Mouse (Mus musculus) CH12.LX (cell line): ENCODE data around the gene Hp. TPM values are rescaled to one million over a fixed set of nuclear protein-coding genes. Genes with fewer than 3 reads are reported as not detected.

Experiments
- DNase-seq: peaks from one replicate; pipeline ENCODE4 v3.0.0-alpha.2; 2013; ENCODE audit errors: extremely low read depth
- H3K27ac ChIP-seq: 2 replicates; pipeline ENCODE4 v1.5.1; 2012; ENCODE audit warnings: low read depth, mild to moderate bottlenecking, control low read depth, moderate library complexity; ENCODE audit not compliant: insufficient read depth
- H3K27me3 ChIP-seq: replicated peaks from 2 replicates; pipeline ENCODE3; 2012; ENCODE audit warnings: inconsistent platforms
- H3K36me3 ChIP-seq, 2 experiments: replicated peaks in 1 of 2; 2 replicates each; pipeline versions ENCODE3 to v1.6.1; 2012; ENCODE audit warnings: inconsistent platforms in 1 of 2, low read length in 1 of 2, mild to moderate bottlenecking in 1 of 2, mixed read lengths in 1 of 2, moderate library complexity in 1 of 2; ENCODE audit not compliant: control insufficient read depth in 1 of 2, insufficient read depth in 1 of 2
- H3K4me1 ChIP-seq, 2 experiments: 2 replicates each; pipeline ENCODE4 v1.6.1; 2012; ENCODE audit warnings: inconsistent platforms in 1 of 2, moderate library complexity in 1 of 2; ENCODE audit not compliant: insufficient read depth in 2 of 2, control insufficient read depth in 1 of 2
- H3K4me2 ChIP-seq: 2 replicates; pipeline ENCODE4 v1.6.1; 2012; ENCODE audit warnings: low read depth, mild to moderate bottlenecking, control low read depth; ENCODE audit not compliant: poor library complexity, insufficient read depth, severe bottlenecking
- H3K4me3 ChIP-seq, 3 experiments: fragments of 150-350 bp in 1 of 3; sonication (generic) in 1 of 3; replicated peaks in 1 of 3; 2 replicates each; pipeline versions ENCODE3 to v1.5.1; 2011 to 2012; ENCODE audit warnings: low read depth in 2 of 3, low read length in 2 of 3, mild to moderate bottlenecking in 2 of 3, moderate library complexity in 2 of 3, control low read depth in 1 of 3, improper control_type of control experiment in 1 of 3, inconsistent platforms in 1 of 3, mixed read lengths in 1 of 3; ENCODE audit not compliant: poor library complexity in 1 of 3
- H3K79me2 ChIP-seq: replicated peaks from 2 replicates; pipeline ENCODE4 v1.6.1; 2012; ENCODE audit warnings: mild to moderate bottlenecking, moderate library complexity; ENCODE audit not compliant: control insufficient read depth, poor library complexity, insufficient read depth, severe bottlenecking; ENCODE audit errors: extremely low read depth
- H3K9ac ChIP-seq: 2 replicates; pipeline ENCODE4 v1.6.1; 2012; ENCODE audit warnings: low read depth, mild to moderate bottlenecking, control low read depth, moderate library complexity; ENCODE audit not compliant: insufficient read depth
- H3K9me3 ChIP-seq: replicated peaks from 2 replicates; pipeline ENCODE3; 2012; ENCODE audit warnings: low read length, inconsistent platforms, mixed read lengths
- CTCF ChIP-seq, 2 experiments: IDR thresholded peaks in 1 of 2; conservative IDR thresholded peaks in 1 of 2; 2 replicates each; pipeline ENCODE4 v1.5.1; 2011 to 2012; ENCODE audit warnings: low read depth in 2 of 2, low read length in 2 of 2, improper control_type of control experiment in 1 of 2, inconsistent platforms in 1 of 2, mild to moderate bottlenecking in 1 of 2, moderate library complexity in 1 of 2
- HCFC1 ChIP-seq: IDR thresholded peaks from 2 replicates; pipeline ENCODE4 v1.6.1; 2012; ENCODE audit warnings: low read depth, mild to moderate bottlenecking, inconsistent platforms, low read length, improper control_type of control experiment
- JUN ChIP-seq: IDR thresholded peaks from 2 replicates; pipeline ENCODE4 v1.6.1; 2011; ENCODE audit warnings: low read depth, mild to moderate bottlenecking, low read length, improper control_type of control experiment, moderate library complexity; ENCODE audit not compliant: insufficient read depth
- MAFK ChIP-seq: IDR thresholded peaks from 2 replicates; pipeline ENCODE4 v1.6.1; 2011; ENCODE audit warnings: low read length, improper control_type of control experiment; ENCODE audit not compliant: insufficient replicate concordance
- MAZ ChIP-seq: IDR thresholded peaks from 2 replicates; pipeline ENCODE4 v1.6.1; 2012; ENCODE audit warnings: low read depth, mild to moderate bottlenecking, inconsistent platforms, low read length, improper control_type of control experiment, moderate library complexity
- MYC ChIP-seq: IDR thresholded peaks from 2 replicates; pipeline ENCODE4 v1.6.1; 2011; ENCODE audit warnings: low read depth, mild to moderate bottlenecking, improper control_type of control experiment, low read length
- NRF1 ChIP-seq: IDR thresholded peaks from 2 replicates; pipeline ENCODE4 v1.6.1; 2014; ENCODE audit warnings: low read depth, mild to moderate bottlenecking, inconsistent platforms, low read length, improper control_type of control experiment, moderate library complexity
- POLR2A ChIP-seq: IDR thresholded peaks from 2 replicates; pipeline ENCODE4 v1.6.1; 2011; ENCODE audit warnings: low read depth, mild to moderate bottlenecking, improper control_type of control experiment, low read length
- POLR2AphosphoS2 ChIP-seq: IDR thresholded peaks from 2 replicates; pipeline ENCODE4 v1.6.1; 2011; ENCODE audit warnings: low read depth, low read length, improper control_type of control experiment
- RAD21 ChIP-seq: IDR thresholded peaks from 2 replicates; pipeline ENCODE4 v1.6.1; 2011; ENCODE audit warnings: low read depth, mild to moderate bottlenecking, low read length, improper control_type of control experiment, moderate library complexity
- SIN3A ChIP-seq: IDR thresholded peaks from 2 replicates; pipeline ENCODE4 v1.6.1; 2012; ENCODE audit warnings: low read length, improper control_type of control experiment, inconsistent platforms
- SMC3 ChIP-seq: IDR thresholded peaks from 2 replicates; pipeline ENCODE4 v1.6.1; 2011; ENCODE audit warnings: low read depth, low read length, improper control_type of control experiment
- USF1 ChIP-seq: IDR thresholded peaks from 2 replicates; pipeline ENCODE4 v1.6.1; 2014; ENCODE audit warnings: low read depth, mild to moderate bottlenecking, inconsistent platforms, low read length, improper control_type of control experiment
- ZC3H11A ChIP-seq: IDR thresholded peaks from 2 replicates; pipeline ENCODE4 v1.6.1; 2012; ENCODE audit warnings: low read depth, mild to moderate bottlenecking, inconsistent platforms, low read length, improper control_type of control experiment
- dilution Hi-C: fragments of 300-500 bp; cut with MboI; formaldehyde crosslinking; loops from 2 replicates; pipeline ENCODE4 v1.14.3; 2020; ENCODE audit warnings: low sequenced_read_pairs; ENCODE audit not compliant: extremely low pct_unique_long_range_greater_than_20kb, extremely low pct_ligation_motif_present
- in situ Hi-C: fragments of 300-500 bp; cut with MboI; formaldehyde crosslinking; loops from 3 replicates; pipeline ENCODE4 v1.14.3; 2019; ENCODE audit warnings: low sequenced_read_pairs, low pct_ligation_motif_present, low pct_unique_long_range_greater_than_20kb, mixed read lengths
- polyA plus RNA-seq: library from polyadenylated mRNA; unstranded; fragments of >175 nt; gene quantifications from 2 replicates; pipeline ENCODE4 v1.2.1, GENCODE M21; 2012; ENCODE audit warnings: low read depth; ENCODE audit not compliant: insufficient read length
- total RNA-seq, 2 experiments: library from RNA; depleted of rRNA; stranded (reverse); fragments of 300-350 nt in 1 of 2; fragments of >200 nt in 1 of 2; gene quantifications; 2 replicates each; pipeline ENCODE4 v1.2.3; 2012 to 2014

Gene Hp
- total and polyA plus RNA-seq, 3 experiments, result not detected

DNA sequence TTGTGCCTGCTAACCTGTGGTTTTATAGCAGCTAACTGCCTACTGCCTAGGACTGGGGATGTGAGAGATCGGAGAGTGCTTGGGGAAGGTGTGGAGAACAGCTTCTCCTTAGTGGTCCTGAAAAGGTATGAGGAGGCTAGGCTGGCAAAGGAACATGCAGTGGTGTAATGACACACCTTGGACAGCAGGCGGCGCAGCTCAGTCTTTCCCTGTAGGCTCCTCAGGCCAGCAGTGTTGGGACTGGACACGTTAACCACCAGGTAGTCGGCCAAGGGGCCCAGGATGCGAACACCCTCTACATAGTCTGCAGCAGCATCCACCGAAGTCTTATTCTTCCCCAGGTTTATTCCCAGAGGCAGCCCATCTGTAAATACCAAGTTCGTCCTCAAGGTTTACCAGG lies 16.9 kb upstream of the Hp start:
- Histone ChIP-seq H3K4me1 (no peaks in the 10 kb centered on the region), H3K36me3 (peaks cover 44 to 84% of the 10 kb centered on the region in 2 experiments), H3K27me3 (no peaks in the 10 kb centered on the region), H3K9me3 (no peaks in the 10 kb centered on the region), H3K79me2 (no peaks in the 10 kb centered on the region), H3K4me2 (no peak overlapping the region), H3K9ac (no peak overlapping the region), H3K4me3 (no peak overlapping the region)
- in situ Hi-C loops, result no loop called here
- peak; percentile 56 for DNase-seq
- dilution Hi-C loops, result no loop called here
- TF ChIP-seq CTCF (conservative IDR thresholded peaks at IDR 0.05 in 1 of 2, IDR thresholded peaks at IDR 0.05 in 1 of 2; ENCODE audit: low read depth in 2 of 2, low read length in 2 of 2) (peak; percentile 78 to 100), RAD21 (peak; percentile 32), SMC3 (peak; percentile 65), POLR2AphosphoS2 (no peak)
- TF ChIP-seq, all 38 proteins: peak for 3
- H3K27ac ChIP-seq, result no peak overlapping the region

DNA sequence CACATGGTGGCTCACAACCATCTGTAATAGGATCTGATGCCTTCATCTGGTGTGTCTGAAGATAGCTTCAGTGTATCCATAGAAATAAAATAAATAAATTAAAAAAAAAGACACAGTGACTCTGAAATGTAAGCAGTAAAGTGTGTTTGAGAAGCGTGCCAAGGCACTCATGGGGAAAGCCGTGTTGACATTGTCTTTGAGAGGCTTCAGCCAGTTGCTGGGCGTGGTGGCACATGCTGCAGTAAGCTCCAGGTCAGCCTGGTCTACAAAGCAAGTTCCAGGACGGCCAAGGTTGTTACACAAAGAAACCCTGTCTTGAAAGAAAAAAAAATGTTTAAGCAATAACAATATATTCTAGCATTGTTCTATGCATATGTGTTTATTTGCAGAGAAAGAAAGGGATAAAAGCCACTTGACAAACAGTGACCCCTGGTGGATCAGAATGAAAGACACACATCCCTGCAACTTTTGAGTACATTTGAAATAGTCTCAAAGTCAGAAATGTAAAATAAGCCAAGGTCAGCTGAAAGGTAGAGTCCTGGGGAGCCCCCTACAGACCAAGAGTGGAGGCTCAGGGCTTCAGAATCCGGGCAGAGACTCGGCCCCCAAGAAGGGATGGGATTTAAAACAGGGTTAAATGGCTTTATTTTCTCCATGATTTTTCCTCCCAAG lies 14.3 kb upstream of the Hp start:
- dilution Hi-C loops, result no loop called here
- Histone ChIP-seq H3K9me3 (no peaks in the 10 kb centered on the region), H3K79me2 (no peaks in the 10 kb centered on the region), H3K27ac (no peak overlapping the region), H3K9ac (no peak overlapping the region), H3K4me1 (no peaks in the 10 kb centered on the region), H3K4me2 (no peak overlapping the region), H3K27me3 (no peaks in the 10 kb centered on the region), H3K36me3 (peaks cover 33 to 63% of the 10 kb centered on the region in 2 experiments), H3K4me3 (no peak overlapping the region)
- in situ Hi-C loops, result no loop called here
- peak; percentile 50 for DNase-seq
- TF ChIP-seq HCFC1, result no peak
- no peak for TF ChIP-seq NRF1
- TF ChIP-seq MYC, result no peak
- no peak for TF ChIP-seq ZC3H11A
- TF ChIP-seq SIN3A, result no peak
- peak; percentile 44 to 80; a peak in 3 of 4 replicates for TF ChIP-seq CTCF (conservative IDR thresholded peaks at IDR 0.05 in 1 of 2, IDR thresholded peaks at IDR 0.05 in 1 of 2; ENCODE audit: low read depth in 2 of 2, low read length in 2 of 2)
- no peak for TF ChIP-seq POLR2A
- no peak for TF ChIP-seq JUN
- peak; percentile 48 for TF ChIP-seq RAD21
- TF ChIP-seq USF1, result no peak
- TF ChIP-seq MAZ, result no peak
- peak; percentile 37 for TF ChIP-seq SMC3
- no peak for TF ChIP-seq MAFK
